Mouse (Mus musculus): ENCODE data around the gene Rpl23a.

DNA sequence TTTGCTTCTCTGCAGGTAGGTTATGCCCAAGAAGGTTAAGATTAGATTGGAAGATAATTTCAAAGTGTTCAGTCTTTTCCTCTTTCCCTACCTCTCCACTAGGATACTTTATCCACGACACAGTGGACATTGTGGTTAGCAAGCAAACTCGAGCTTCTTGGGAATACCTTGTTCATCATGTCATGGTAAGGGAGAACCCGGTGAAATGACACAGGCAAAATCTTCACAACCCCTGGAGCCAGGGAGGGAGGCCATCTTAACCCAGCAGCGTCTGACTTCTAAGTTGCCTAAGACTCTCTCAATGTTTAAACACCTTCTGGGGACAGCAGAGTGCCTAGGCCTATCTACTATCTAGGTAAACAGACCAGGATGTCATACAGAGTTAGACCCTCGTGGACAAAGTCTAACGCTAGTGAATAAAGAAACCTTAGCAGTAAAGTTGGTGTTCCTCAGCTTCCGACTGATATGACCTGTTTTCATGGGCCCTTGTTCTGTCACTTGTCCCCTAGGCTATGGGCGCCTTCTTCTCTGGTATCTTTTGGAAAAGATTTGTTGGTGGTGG lies 3.9 kb downstream of the Rpl23a start:
- TF ChIP-seq POLR2A (IDR thresholded peaks at IDR 0.05; ENCODE audit: control insufficient read depth, low read depth, low read length) (no peak), CTCF (IDR thresholded peaks at IDR 0.05; ENCODE audit: control insufficient read depth, insufficient read depth, insufficient replicate concordance, low read depth, low read length) (no peak)
